Mouse (Mus musculus): ENCODE measurements around the gene Cacna2d3.

Gene Cacna2d3

GRCm38 (mm10) chr14:29498546-29499290 is 222.9 kb downstream of the Cacna2d3 start:
- no peak for DNase-seq (ENCODE audit: extremely low read depth, insufficient read length, low spot score)

DNA sequence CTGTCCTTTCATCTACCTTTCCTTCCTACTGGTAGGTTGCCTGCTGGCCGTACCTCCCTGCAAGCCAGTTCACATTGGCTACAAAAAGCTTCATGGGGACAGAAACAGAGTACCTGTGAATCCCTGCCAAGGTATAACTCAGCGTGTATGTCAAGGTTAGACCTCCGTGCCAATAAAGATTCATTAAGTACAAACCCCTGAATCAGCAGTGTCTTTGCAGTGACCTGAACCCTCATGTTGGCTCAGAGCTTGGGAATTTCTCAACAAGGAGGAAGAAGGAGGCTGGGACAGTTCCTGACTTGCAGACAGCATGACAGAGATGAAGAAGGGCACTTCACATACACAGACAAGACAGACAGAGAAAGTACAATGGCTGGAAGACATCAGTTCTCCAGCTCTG is 225.1 kb downstream of the Cacna2d3 start:
- no peak for DNase-seq (ENCODE audit: extremely low read depth, insufficient read length, low spot score)

- DNase-seq (ENCODE audit: extremely low read depth, insufficient read length, low spot score) = no peak
These were observed 229.9 kb downstream of the Cacna2d3 start for GRCm38 (mm10) chr14:29491786-29492185.

- DNase-seq (ENCODE audit: extremely low read depth, insufficient read length, low spot score) = no peak
These were observed 236.2 kb downstream of the Cacna2d3 start for GRCm38 (mm10) chr14:29485416-29485815.

DNA sequence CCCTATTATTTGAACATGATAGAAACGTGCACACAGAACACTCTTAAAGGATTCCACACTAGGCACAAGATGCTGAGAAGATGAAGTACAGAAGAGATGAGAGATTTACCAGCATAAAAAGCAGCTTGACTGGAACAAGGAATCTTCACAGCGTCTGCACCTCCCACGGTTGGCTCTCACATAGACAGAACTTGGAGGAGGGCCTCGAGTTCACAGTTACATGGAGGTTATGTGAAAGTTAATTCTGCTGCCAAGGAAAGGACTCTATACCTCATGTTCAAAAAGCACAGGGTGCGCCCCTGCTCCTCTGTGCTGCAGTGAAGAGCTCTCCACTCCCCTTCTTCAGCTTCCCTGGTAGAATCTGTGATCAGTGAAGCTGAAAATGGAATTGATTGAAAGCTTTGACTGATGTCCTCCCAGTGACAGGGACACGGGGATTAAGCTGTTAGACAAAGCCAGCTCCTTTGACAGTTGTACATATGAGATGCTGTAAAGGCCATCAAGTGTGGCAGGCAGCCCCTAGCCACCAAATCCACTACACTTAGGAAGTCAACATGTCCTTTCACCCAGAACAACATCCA is 243.2 kb downstream of the Cacna2d3 start:
- DNase-seq (ENCODE audit: extremely low read depth, insufficient read length, low spot score) = no peak

DNA sequence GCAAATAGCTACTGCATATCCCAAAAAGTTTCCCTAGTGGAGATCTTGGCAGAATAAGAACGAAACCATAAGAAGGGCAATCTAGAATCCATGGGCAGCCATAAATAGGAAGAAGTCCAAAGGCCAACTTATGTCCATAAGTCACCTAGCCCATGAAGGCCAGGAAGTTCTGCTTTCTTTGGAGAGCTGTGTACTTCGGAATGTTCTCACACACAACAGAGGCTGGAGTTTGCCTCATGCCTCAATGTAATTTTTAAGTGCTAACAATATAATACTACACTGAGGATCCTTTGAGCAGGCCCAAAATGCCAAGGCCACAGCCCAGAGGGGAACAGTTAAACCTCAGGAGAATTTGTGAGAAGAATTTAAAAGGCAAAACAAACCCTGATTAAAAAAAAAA is 257.4 kb downstream of the Cacna2d3 start:
- DNase-seq (ENCODE audit: extremely low read depth, insufficient read length, low spot score) = no peak

DNA sequence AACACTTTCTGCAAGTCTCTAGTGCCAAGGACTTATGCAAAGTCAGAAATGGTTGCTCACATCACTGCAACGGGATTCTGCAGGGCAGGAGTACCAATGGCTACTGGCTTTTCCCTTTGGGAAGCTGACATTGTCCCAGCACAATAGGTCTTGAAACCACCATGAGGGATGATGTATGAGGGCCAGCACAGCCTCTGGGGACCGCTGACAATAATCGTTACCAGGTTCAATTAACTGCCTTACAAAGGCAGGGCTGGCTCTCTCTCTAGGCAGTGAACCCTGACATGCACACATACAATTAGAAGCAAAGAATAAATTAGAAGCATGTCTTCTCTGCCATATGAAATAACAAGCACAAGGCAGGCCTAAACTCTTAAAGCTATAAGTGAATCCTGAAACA is 272.5 kb downstream of the Cacna2d3 start:
- DNase-seq (ENCODE audit: extremely low read depth, insufficient read length, low spot score) = no peak

- no peak for DNase-seq (ENCODE audit: extremely low read depth, insufficient read length, low spot score)
These were observed 278.3 kb downstream of the Cacna2d3 start for GRCm38 (mm10) chr14:29443091-29444026.

GRCm38 (mm10) chr14:29442476-29442875 is 279.2 kb downstream of the Cacna2d3 start:
- no peak for DNase-seq (ENCODE audit: extremely low read depth, insufficient read length, low spot score)

DNA sequence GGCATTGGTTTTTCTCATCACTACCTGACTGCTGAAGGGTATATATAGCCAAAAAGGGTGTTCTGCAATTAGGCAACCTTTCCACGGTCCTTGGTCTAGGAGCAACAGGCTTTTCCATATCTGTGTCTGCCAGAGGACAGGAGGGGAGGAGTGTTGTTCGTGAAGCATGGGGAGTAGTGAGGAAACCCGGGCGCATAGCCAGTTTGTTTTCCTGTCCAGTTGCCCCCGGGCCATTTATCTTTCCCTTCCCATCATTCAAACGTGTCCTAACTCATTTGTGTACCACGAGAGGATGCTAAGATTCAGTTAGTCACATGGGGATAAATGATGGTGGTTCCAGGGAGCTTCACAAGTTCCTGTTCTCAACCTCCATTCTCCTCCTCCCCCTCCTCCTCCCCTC is 283.0 kb downstream of the Cacna2d3 start:
- no peak for DNase-seq (ENCODE audit: extremely low read depth, insufficient read length, low spot score)

DNA sequence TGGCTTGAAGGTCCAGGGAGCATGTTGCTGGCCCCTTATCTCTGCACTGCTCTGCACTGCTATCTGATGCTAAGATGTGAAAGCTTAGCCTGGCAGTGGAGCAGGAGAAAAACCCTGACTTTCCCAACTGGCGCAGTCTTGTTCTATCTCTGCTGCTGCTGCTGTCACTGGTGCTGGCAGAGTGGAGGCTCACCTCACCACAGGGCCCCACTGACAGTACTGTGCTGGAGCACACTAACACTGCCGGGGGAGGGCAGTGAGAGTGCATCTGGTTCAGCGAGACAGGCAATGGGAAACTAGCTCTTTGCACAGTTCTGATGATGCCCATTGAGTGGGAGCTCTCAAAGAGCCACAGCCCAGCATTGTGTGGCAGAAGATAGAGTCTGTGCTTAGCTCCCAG is 283.4 kb downstream of the Cacna2d3 start:
- no peak for DNase-seq (ENCODE audit: extremely low read depth, insufficient read length, low spot score)

GRCm38 (mm10) chr14:29435203-29435602 is 286.5 kb downstream of the Cacna2d3 start:
- DNase-seq (ENCODE audit: extremely low read depth, insufficient read length, low spot score) = no peak

DNA sequence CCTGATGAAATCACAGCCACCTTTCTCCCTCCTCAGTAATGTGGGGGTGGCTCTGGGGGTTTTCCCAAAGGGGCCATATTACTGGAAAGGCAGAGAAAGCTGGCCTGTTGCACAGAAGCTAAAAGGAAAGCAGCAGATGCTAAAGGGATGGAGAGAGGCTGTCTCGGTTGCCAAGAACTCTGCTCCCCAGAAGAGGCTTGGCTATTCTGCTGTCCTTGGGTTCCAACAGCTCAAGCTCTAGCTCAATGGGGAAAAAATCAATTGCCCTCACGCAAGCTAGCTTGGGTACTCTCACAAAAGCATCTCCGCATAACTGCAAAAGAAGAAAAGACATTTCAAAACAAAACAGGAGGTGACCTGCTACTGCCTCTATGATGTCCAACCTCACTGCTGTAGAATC is 287.9 kb downstream of the Cacna2d3 start:
- DNase-seq (ENCODE audit: extremely low read depth, insufficient read length, low spot score) = no peak

- no peak for DNase-seq (ENCODE audit: extremely low read depth, insufficient read length, low spot score)
These were observed 288.5 kb downstream of the Cacna2d3 start for GRCm38 (mm10) chr14:29433076-29433714.

DNA sequence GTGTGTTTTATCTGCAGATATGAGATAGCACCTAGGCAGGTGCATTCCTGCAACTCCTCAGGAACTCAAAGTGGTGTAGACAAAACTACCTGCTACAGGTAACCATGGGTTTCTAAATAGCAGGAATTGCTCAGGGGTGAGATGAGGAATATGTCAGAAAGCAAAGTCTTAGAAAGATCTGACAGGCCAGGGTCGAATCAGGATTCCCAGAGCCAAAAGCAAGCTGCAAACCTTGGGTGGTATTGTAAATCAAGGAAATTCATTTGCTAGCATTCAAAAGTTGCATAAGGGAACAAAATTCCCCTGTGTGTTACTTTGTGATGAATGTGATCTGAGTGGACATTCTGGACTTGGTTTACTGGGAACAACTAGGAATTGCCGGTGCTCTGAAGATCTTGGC is 291.9 kb downstream of the Cacna2d3 start:
- DNase-seq (ENCODE audit: extremely low read depth, insufficient read length, low spot score) = no peak

DNA sequence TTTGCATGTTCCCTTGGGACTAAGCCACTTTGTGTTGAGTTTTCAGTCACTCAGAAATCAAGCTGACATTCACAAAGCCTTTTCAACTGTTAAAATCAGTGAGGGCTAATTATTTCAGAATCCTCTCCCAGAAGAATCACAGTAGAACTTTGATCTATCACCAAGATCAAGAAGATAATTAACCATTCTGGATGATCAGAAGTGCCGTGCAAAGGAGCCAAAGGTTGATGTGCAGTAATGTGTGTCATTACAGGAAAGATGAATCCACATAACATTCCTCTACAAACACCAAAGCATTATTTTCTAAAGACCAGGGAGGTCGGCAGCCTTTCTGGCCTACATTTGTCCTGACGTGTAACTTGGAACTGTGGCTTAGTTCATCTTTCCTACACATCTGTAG is 296.0 kb downstream of the Cacna2d3 start:
- no peak for DNase-seq (ENCODE audit: extremely low read depth, insufficient read length, low spot score)

- no peak for DNase-seq (ENCODE audit: extremely low read depth, insufficient read length, low spot score)
These were observed 296.5 kb downstream of the Cacna2d3 start for GRCm38 (mm10) chr14:29425208-29425607.

DNA sequence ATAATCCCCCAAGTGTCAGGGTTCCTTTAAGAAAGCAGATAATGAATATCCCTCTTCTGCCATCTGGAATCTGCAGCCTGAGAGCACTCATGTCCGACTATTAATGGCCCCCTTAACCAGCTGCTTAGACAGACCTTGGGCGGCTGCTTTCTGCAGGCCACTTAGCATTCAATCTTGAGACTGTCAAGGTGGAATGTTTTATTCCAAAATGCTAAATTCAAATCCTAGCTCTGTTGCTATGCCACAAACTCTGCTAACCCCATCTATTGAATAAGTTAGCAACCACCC is 315.8 kb downstream of the Cacna2d3 start:
- DNase-seq (ENCODE audit: extremely low read depth, insufficient read length, low spot score) = no peak

GRCm38 (mm10) chr14:29405125-29405877 is 316.4 kb downstream of the Cacna2d3 start:
- DNase-seq (ENCODE audit: extremely low read depth, insufficient read length, low spot score) = no peak

All from 3134 (cell line).